Mouse (Mus musculus) kidney, adult 2 months (tissue): ENCODE measurements around the gene Pcyt1a.

Experiments used
- CTCF ChIP-seq: fragments of 200-500 bp; conservative IDR thresholded peaks from 2 replicates; pipeline ENCODE4 v1.5.1; 2011; ENCODE audit warnings: low read depth, mild to moderate bottlenecking, control low read depth, low read length, moderate library complexity, mixed read lengths; ENCODE audit not compliant: insufficient read depth, insufficient read length
- POLR2A ChIP-seq: fragments of 200-500 bp; IDR thresholded peaks from one replicate; pipeline ENCODE4 v1.6.1; 2011; ENCODE audit warnings: low read depth, low read length, control low read depth

DNA sequence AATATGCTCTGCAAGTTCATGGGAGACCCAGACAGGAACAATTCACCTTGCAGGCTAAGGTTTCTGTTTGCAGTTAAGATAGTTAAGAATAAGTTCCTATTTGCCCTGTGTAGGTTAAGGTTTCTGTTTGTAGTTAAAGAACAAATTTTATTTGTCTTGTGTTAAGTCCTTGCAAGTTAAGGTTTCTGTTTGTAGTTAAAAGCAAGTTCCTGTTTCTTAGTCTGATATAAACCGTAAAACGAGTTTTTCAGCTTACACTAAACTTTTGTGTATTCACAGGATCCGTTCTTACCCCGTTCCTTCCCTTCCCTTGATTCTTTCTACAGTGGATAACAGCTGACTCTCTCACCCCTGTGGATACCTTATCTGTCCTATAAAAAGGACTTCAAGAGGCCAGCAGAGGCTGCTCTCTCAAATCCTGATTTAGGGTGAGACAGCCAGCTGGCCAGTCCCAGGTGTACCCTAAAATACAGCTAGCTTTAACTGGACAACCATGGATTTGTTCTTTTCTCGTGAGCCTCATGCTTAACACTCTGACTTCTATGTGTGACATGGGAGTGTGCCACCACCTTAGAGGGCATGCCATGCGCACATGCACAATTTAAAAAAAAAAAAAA is 92.0 kb downstream of the Pcyt1a start:
- TF ChIP-seq POLR2A (no peak), CTCF (no peak)
